Mouse (Mus musculus) liver, embryonic 16.5 days (tissue): ENCODE measurements around the gene Gtf2f2. TPM values are rescaled to one million over a fixed set of nuclear protein-coding genes. Genes with fewer than 3 reads are reported as not detected.

ENCODE experiments used
- polyA plus RNA-seq: library from polyadenylated mRNA; unstranded; fragments of >200 nt; fragmentation: Nextera tagmentation; extraction: Ambion mirVana; gene quantifications from 2 replicates; pipeline ENCODE4 v1.2.1, GENCODE M21; 2015

Gene Gtf2f2
- polyA plus RNA-seq, 1 experiment from 2014 or later = 15.4 TPM

Other genes starting within 250 kb of the Gtf2f2 start
- 1.3 and 1.6 TPM in 2 replicates for gene Slc25a30, start 223.8 kb downstream of the Gtf2f2 start, polyA plus RNA-seq
- 462 and 509 TPM in 2 replicates for gene Tpt1, start 165.8 kb downstream of the Gtf2f2 start, polyA plus RNA-seq
- gene Kctd4, start 55.9 kb downstream of the Gtf2f2 start, polyA plus RNA-seq = 0.07 and 0.13 TPM in 2 replicates
- gene Gpalpp1, start 99.9 kb upstream of the Gtf2f2 start, polyA plus RNA-seq = 4.5 and 4.6 TPM in 2 replicates
- gene Nufip1, start 100.0 kb upstream of the Gtf2f2 start, polyA plus RNA-seq = 4.3 and 5.0 TPM in 2 replicates